Mouse (Mus musculus) mouse trophoblast stem cell (cell line): ENCODE results near the gene Ptpra.

ENCODE experiments used
- in situ Hi-C, 2 experiments: fragments of 300-500 bp; cut with MseI, MboI; formaldehyde crosslinking; loops; 2 replicates in 1 of 2; 3 replicates in 1 of 2; pipeline ENCODE4 v1.15.1; 2025

Gene Ptpra

DNA sequence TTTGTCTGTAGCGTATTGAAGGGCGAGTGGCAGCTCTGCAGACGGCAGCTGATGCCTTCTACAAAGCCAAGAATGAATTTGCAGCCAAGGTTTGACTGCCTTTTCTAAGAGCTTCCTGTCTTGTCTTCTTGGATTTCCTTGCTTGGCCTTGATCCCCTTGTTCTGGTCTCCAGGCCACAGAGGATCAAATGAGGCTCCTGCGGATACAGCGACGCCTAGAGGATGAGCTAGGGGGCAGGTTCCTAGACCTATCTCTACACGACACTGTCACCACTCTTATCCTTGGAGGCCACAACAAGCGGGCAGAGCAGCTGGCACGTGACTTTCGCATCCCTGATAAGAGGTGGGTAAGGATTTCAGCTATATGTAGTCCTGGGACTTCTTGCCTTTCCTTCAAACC lies 7.9 kb upstream of the Ptpra start:
- in situ Hi-C loops = no loop called here

DNA sequence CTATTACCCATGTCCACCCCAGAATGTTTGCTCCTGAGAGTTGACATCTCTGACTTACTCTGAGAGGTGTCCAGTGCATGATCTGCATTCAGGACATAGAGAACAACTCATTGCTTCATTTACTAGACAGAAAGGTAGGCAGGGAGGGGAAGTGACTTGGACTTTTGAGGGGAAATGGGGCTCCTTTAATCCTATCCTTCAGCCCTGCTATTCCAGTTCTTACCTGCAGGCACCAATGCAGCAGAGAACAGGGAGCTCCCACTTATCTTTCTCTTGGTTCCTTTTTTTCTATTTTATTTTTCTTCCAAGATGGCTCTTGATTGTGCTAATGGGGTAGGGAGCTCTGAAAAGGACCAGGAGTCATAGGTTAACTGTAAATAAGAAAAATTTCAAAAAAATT lies 1.6 kb upstream of the Ptpra start:
- in situ Hi-C loops = no loop called here

DNA sequence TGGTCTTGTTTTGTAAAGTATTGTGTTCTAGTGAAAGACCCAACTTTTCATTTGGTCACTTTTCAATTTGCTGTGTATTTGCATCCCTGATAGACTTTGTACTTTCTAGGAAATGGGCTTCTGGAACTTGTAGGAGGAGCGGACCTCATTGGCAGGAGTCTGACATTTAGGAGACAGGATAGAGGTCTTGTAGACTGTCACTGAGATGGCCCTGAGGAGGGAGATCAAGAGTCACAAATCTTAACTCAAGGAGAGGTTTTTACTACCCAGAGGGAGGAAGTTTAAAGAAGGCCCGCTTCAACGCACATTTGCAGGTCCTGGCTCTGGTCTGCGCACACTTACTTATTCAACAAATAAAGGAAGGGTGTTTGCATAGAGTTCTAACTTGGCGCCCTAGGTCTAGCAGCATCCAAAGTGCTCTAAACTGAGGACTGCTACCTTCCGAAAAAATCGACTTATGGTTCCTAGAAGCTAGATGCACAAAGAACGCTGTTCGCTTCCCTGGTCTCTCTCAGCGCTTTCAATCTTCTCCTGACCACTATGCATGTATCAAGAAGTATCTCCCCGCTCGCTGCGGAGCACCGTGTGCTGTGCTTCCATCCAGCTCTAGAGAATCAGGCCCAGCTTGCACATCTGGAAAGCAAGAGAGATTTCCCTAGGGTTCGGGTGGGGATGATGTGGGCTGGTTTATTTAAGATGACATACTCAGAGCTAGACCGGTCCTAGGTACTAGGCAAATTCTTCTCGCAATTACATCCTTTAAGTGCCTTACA lies 871 bp upstream of the Ptpra start:
- in situ Hi-C loops = no loop called here

DNA sequence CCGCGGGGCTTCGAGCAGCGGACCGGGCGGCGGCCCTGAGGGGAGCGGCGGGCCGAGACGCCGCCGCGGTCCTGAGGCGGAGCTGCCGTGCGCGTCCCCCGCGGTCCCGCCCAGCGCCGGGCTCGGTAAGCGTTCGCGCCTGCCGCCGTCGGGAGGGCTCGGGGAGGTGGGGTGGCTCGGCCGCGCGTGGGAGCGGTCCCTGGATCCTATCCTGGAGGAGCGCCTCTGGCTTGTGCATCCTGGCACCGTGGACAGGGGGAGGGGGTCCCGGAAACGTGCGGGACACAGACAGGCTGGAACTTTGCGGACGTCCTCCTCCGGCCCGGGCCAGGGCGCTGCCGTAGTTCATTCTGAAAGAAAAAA lies 337 bp downstream of the Ptpra start:
- in situ Hi-C loops = no loop called here

DNA sequence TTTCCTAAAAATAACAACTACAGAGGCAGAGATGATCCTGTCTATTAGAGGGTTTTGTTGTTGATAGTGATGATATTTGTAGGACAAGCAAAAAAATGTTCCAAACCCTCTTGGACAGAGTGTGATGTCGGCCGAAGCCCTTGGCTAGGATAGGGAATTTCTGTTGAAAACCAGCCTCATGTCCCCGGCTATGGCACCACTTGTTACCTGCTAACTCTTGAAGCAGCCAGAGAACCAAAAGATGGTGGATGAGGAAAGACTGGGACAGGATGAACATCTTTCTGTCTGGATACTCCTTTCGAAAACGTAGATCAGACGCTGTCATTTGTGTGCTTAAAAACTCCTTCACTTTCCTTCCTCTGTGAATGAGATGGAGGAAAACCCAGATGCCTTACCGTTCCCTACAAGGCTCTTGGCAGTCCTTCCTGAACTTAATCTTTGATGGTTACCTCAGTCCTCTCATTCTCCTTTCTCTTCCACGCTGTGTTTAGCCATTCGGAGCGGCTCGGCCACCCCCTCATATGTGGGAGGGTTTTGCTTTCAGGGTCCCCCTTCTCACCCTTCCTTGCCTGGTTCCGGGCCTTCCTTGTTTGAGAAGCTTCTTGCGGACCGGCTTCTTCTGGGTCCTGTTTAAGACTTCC lies 1.1 kb downstream of the Ptpra start:
- in situ Hi-C loops = no loop called here

DNA sequence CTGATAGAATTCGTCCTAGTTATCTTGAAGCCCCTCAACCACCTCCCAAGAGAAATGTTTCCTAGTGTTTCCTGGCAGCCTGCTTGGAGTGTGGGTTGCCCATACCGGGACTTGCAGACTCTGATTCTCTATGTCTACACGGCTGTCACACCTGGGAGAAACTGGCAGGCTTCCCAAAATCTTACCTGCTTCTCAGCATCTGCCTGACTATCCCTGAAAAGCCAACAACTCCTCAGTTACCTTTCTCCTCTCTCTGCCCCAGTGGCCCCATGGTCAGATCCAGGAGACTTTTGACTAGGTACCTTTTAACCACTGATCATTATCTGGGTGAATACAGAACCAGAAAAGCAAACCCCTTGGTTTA lies 1.6 kb downstream of the Ptpra start:
- in situ Hi-C loops = no loop called here

DNA sequence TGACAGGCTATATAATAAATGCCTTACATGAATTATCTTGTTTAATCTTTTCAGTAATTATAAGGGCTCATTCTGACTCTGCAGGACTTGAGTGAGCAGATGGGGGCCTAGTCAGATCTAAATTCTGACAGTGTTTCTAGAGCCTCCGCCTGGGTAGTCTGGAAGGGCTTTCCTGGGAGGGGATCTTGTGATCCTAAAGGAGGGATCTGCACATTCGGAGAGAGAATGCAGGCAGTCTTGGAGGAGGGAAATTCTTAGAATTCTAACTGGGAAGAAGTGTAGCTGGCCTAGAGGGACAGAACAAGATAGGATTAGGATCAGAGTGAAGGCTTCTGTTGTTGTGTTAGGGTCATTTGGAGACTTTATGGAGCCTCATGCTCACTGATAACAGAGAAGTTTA lies 2.2 kb downstream of the Ptpra start:
- in situ Hi-C loops = no loop called here

DNA sequence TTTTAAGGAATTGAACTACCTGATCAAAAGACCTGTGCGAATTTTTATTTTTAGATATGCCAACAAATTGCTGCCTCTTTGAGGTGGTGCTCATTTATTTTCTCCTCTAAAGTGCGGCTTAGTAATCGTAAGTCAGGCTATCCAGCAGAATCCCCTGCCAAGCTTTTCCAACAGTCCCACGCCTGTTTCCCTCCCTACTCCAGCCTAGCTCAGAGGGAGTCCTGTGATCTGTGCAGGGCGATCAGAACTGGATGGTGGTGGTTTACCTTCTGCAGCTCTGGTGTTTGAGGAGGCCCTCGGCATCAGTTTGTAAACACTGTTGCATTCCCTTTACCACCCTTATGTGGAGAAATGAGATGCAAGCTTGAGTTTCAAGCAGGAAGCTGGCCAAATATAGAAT lies 3.3 kb downstream of the Ptpra start:
- in situ Hi-C loops = no loop called here

DNA sequence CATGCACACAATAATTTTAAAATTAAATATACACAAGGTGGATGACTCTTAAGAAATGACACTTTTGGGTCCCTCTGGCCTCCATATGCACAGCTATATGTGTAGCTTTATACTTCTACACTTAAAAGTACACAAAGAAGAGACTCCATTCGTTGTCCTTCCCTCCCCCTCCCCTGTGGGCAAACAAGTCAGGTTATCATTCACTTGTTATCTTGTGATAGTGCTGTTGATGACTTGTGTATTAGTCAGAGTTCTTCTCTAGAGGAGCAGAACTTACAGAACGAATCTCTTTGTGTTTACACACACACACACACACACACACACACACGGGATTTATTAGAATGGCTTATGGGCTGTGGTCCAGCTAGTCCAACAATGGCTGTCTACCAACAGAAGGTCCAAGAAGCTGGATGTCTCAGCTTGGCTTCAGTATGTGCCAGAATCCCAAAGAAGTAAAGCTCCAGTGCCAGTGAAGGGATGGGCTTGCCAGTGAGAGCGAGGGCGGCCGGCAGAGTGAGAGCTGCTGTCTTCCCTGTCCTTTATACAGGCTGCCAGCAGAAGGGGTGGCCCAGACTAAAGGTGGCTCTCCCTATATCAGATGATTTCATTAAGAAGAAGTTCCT lies 4.8 kb downstream of the Ptpra start:
- in situ Hi-C loops = no loop called here

DNA sequence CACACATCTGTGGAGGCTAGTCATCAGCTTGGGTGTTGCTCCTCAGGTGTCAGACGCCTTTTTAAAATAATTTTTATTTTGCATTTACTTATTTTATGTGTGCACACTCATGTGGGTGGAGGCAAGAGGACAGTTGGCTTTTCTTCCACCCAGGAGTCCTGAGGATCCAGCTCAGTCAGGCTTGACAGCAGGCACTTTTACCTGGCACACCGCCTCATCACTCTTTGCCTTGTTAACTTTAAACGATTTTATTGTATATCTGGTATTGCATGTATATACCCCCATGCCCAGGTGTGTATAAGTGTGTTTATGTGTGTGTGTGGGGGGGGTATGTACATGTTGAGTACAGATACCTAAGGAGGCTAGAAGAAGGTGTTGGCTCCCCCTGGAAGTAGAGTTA lies 7.8 kb downstream of the Ptpra start:
- in situ Hi-C loops = no loop called here

DNA sequence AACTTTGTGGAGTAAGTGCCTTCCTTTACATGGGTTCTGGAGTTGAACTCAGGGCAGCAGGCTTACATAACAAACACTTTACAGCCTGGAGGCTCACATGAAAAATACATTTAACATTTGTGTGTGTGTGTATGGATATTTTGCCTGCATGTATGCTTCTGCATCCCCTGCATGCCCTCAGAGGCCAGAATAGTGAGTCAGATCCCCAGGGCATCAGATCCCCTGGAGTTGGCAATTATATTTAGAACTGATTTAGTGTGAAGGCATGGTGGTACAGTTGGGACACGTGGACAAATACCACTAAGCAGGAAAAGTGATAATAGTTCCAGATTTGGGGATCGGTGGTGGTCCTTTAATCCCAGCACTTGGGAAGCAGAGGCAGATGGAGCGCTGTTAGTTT lies 9.5 kb downstream of the Ptpra start:
- in situ Hi-C loops = no loop called here

DNA sequence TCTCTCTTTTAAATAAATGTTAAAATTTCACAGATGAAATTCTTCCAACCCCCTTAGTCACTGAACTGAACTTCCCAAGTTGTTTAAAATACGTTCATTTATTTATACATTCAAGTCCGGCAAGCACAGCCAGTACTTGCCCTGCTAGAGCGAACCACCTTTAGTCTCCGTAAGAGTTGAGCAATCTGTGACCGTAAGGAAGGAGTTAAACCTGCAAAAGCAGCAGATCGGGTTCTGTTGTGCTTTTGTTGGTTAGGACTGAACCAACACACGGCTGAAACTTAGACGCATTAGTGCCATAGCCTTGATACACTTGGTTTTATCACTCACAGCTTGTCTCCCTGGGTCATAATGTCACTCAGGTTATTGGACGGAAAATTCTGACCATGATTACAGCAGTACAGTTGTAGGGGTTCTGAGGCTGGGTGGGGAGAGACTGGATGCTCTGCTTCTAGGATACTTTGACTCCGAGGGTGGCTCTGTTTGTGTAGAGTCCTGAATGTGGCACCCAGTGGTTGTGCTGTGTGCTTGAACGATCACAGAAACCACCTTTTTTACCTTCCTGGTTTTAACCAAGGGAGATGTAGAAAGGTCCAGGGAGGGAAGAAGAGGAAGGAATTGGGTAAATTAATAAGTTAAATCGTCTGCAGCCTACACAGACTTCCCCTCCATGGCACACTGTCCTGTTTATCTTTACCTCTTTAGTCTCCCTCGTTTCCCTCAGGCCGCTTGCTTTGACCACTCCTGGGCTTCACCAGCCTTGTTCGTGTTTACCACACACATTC lies 11.4 kb downstream of the Ptpra start:
- in situ Hi-C loops = no loop called here

DNA sequence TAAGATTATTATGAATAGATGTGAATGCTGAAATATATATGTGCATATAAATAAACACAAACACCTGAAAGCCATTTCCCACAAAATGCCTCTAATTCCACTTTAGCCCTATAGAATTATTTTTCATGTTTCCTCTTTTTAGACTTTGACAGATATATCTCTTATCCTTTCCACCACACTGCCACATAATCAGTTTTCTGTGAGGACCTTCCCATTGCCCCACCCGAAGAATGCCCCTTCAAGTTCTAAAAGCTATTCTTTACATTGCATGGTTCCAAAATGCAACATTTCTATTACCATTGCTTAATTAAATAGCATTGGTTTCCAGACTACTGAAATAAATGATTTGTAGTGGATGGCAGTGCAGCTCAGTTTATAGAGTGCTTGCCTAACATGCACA lies 16.4 kb downstream of the Ptpra start:
- in situ Hi-C loops = no loop called here

DNA sequence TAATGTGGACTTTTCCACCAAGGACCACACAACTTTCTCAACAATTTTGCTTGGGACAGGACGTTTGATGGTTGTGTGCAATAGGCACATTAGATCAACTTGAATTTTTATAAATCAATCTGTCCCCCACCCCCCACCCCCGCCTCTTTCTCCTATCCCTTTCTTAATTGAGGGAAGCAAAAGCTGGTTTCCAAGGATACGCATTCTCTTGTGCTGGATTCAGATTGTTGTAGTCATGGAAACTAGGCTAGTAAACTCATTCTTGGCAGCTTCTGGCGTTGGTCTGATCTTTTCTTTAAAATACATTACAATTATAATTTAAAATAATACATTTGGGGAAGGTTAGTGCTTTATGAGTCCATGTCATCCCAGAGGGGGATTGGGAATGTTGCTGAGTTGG lies 19.3 kb downstream of the Ptpra start:
- in situ Hi-C loops = no loop called here

DNA sequence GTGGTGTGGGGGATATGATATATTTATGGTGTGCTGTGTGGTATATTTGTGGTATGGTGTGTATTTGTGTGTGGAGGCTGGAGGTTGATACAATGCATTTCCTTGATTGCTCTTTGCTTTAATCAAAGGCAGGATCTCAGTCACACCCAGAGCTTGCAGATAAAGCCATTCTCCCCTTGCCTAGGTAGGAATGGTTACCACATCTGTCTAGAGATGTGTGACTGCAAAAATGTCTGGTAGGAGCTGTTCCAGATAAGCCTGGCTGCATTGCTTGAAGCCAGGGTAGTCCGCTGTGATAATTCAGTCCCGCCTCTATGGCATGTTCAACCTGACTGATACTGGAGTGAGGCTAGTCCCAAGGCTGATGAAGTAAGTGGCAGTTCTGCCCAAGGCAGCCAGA lies 19.9 kb downstream of the Ptpra start:
- in situ Hi-C loops = no loop called here

DNA sequence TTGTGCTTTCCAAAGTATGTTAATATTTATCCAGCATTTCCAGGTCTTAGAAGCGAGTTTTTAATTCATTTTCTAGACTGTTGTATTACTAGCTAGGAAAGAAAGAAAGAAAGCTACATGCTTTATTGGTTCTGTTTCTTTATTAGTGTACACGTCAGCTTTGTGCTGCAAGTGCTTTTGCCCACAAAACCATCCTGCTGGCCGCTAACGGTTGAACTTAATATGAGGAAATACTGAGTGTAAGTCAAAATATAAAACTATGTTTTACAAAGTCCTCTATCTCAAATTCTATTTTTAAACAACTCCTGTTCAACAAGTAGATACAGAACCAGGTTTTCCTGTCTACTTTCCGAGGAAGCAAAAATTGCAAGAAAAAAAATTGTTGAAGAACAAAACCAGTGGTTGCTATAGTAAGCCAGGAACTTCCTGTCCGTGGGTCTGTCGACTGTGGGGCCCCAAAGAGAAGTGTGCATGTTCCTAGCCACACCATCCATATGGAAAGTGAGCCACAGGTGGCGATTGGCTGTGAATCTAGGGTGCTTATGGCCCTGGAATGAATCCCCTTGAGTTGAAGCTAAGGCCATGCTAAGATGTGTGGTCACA lies 22.9 kb downstream of the Ptpra start:
- in situ Hi-C loops = no loop called here

DNA sequence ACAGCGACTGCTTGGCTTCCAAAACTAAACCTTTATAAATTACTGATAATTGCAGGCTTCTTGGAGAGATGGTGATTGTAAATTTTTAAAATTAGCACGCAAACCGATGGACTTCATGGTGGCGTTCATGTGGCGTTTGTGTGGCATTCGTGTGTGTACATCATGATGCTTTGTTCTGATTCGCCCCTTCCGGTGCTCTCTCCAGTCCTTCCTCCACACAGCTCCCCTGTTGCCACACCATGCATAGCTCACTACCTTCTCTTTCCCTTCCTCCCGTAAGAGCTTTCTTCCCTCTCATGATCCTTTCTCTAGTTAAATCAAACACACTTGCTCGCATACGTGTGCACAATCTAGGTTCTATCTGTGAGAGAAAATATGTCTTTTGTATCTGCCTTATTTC lies 25.7 kb downstream of the Ptpra start:
- in situ Hi-C loops = no loop called here

DNA sequence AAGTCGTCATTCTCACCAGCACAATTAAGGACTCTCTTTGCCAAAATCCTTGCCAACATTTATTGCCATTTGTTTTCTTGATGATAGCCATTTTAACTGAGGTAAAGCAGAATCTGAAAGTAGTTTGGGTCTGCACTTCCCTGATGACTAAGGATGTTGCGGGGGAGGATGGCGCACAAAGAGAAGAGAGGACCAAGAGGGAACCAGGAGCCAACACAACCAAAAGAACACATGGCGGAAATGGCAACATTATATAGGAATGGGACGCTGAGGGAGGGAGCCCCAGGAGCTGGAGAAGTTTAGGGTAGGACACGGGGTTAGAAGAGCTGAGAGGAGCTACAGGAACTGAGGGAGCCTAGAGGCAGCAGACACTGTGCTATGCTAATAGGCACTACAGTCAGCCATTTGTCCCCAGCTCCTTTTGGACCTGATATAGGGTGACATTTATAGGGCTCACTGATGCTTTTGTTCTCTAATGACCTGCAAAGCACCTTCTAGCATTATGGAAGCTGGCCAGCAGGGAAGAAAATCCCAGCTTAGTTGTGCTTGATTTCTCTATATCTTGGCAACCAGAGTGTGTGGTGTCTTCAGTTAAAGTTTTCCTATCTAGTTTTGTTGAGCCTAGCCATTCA lies 26.7 kb downstream of the Ptpra start:
- in situ Hi-C loops = no loop called here

DNA sequence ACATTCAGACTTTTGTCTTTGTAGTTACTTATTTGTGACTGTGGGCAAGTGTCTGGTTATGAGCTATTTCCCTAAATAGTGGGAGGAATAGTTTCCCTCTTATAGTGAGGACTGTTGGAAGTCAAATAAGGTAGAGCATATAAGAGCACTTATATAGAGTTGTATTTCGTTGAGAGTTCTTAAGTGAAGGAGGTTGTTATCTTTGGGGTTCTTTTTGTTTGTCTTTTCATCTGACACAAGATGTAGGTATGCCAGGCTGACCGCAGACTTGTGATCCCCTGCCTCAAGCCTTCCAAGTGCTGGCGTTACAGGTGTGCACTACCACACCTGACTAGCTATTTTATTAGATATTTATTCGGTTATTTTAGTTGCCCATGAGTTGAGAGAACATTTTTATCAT lies 32.1 kb downstream of the Ptpra start:
- in situ Hi-C loops = no loop called here

DNA sequence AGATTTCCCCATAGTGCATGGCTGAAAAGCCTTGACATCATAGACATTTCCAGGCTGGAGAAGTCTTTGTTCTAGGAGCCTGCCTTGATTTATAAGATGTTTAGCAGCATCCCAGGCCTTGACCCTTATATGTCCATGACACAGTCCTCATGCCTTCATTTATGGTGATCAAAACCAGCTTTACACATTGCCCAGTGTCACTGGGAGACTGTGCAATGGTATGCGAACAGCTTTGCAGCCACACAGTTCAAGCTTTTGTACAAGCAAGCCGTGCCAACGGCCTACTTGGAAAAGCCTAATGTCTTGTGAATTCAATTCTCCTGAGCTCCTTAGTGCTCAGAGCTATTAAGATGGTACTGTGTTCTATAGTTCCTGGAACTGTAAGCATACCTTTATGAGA lies 32.6 kb downstream of the Ptpra start:
- in situ Hi-C loops = no loop called here

DNA sequence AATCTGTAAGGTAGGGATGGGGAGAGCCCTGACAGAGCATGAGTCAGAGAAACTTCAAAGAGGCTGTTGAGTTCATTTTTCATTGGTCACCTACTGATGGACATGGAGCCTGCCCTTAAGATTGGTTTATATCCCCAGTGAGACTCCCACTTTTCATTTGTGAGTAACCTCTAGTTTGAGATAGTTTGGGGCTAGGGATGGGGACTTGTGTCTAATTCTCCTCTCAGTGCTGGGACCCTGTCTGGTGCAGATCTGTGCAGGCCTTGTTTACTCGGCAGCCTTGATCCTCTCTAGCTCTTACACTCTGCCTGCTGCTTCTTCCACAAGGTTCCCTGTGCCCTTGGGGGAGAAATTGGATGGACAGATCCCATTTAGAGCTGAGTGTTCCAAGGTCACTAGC lies 34.1 kb downstream of the Ptpra start:
- in situ Hi-C loops = no loop called here

DNA sequence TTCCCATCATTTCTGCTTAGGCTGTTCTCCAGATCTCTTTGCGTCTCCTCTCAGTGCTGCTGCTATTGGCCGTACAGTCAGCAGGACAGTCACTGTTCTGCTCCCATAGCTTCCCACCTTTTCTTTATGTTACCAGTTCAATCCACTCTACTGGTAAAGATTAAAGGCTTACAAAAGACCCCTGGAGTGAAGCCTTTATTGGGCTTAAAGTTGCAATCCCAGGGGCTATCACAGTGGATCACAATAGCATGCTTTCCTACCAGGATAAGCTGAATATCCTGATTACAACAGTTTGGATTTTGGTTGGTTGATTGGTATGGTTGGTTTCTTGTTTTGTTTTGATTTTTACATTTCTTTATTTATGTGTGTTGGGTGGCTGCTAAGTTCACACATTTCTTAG lies 37.9 kb downstream of the Ptpra start:
- in situ Hi-C loops = no loop called here
